Mouse (Mus musculus): ENCODE data around the gene Osbpl3.

Gene Osbpl3

GRCm38 (mm10) chr6:50331477-50331876 lies 124.5 kb downstream of the Osbpl3 start:
- DNase-seq (ENCODE audit: low spot score): no peak

GRCm38 (mm10) chr6:50329380-50329779 lies 126.6 kb downstream of the Osbpl3 start:
- no peak for DNase-seq (ENCODE audit: low spot score)

- DNase-seq (ENCODE audit: low spot score): no peak
Observed at GRCm38 (mm10) chr6:50328901-50329300, 127.1 kb downstream of the Osbpl3 start.

- no peak for DNase-seq (ENCODE audit: low spot score)
Observed at GRCm38 (mm10) chr6:50326192-50326591, 129.8 kb downstream of the Osbpl3 start.

GRCm38 (mm10) chr6:50325485-50325884 lies 130.5 kb downstream of the Osbpl3 start:
- no peak for DNase-seq (ENCODE audit: low spot score)

- no peak for DNase-seq (ENCODE audit: low spot score)
Observed at GRCm38 (mm10) chr6:50322631-50323030, 133.4 kb downstream of the Osbpl3 start.

- DNase-seq (ENCODE audit: low spot score): no peak
Observed at GRCm38 (mm10) chr6:50321739-50322138, 134.3 kb downstream of the Osbpl3 start.

- no peak for DNase-seq (ENCODE audit: low spot score)
Observed at GRCm38 (mm10) chr6:50318590-50319172, 137.3 kb downstream of the Osbpl3 start.

- DNase-seq (ENCODE audit: low spot score): no peak
Observed at GRCm38 (mm10) chr6:50318150-50318549, 137.9 kb downstream of the Osbpl3 start.

GRCm38 (mm10) chr6:50316795-50317505 lies 139.1 kb downstream of the Osbpl3 start:
- DNase-seq (ENCODE audit: low spot score): no peak

- no peak for DNase-seq (ENCODE audit: low spot score)
Observed at GRCm38 (mm10) chr6:50314406-50315071, 141.5 kb downstream of the Osbpl3 start.

GRCm38 (mm10) chr6:50312647-50313046 lies 143.4 kb downstream of the Osbpl3 start:
- peak; percentile 22 for DNase-seq (ENCODE audit: low spot score)

GRCm38 (mm10) chr6:50309019-50309418 lies 147.0 kb downstream of the Osbpl3 start:
- DNase-seq (ENCODE audit: low spot score): no peak

GRCm38 (mm10) chr6:50306625-50307024 lies 149.4 kb downstream of the Osbpl3 start:
- DNase-seq (ENCODE audit: low spot score): no peak

GRCm38 (mm10) chr6:50304949-50305491 lies 151.0 kb downstream of the Osbpl3 start:
- peak; percentile 41 for DNase-seq (ENCODE audit: low spot score)

GRCm38 (mm10) chr6:50301121-50301520 lies 154.9 kb downstream of the Osbpl3 start:
- no peak for DNase-seq (ENCODE audit: low spot score)

- DNase-seq (ENCODE audit: low spot score): no peak
Observed at GRCm38 (mm10) chr6:50300622-50301021, 155.4 kb downstream of the Osbpl3 start.

GRCm38 (mm10) chr6:50299071-50299470 lies 156.9 kb downstream of the Osbpl3 start:
- no peak for DNase-seq (ENCODE audit: low spot score)

- DNase-seq (ENCODE audit: low spot score): no peak
Observed at GRCm38 (mm10) chr6:50297671-50298070, 158.3 kb downstream of the Osbpl3 start.

GRCm38 (mm10) chr6:50295136-50295535 lies 160.9 kb downstream of the Osbpl3 start:
- DNase-seq (ENCODE audit: low spot score): no peak

- DNase-seq (ENCODE audit: low spot score): no peak
Observed at GRCm38 (mm10) chr6:50294128-50294527, 161.9 kb downstream of the Osbpl3 start.

- DNase-seq (ENCODE audit: low spot score): no peak
Observed at GRCm38 (mm10) chr6:50291650-50292049, 164.4 kb downstream of the Osbpl3 start.

GRCm38 (mm10) chr6:50286881-50287280 lies 169.1 kb downstream of the Osbpl3 start:
- no peak for DNase-seq (ENCODE audit: low spot score)

Measured in urinary bladder, postnatal 10 days (tissue).